Mouse (Mus musculus) G1E (cell line): Measurements from ENCODE around the gene Tnr.

Experiments used
- CTCF ChIP-seq: IDR thresholded peaks from 2 replicates; pipeline ENCODE4 v1.5.1; 2012; ENCODE audit warnings: low read depth, low read length, inconsistent platforms, mixed read lengths
- GATA1 ChIP-seq: IDR thresholded peaks from 2 replicates; pipeline ENCODE4 v1.6.1; 2012; ENCODE audit warnings: borderline replicate concordance, low read length, inconsistent platforms, mixed read lengths
- GATA2 ChIP-seq: IDR thresholded peaks from 2 replicates; pipeline ENCODE4 v1.6.1; 2012; ENCODE audit warnings: low read depth, low read length, inconsistent platforms, borderline replicate concordance
- POLR2AphosphoS5 ChIP-seq: IDR thresholded peaks from 2 replicates; pipeline ENCODE4 v1.6.1; 2012; ENCODE audit warnings: low read depth, low read length, inconsistent platforms; ENCODE audit not compliant: insufficient replicate concordance
- TAL1 ChIP-seq: conservative IDR thresholded peaks from 2 replicates; pipeline ENCODE4 v1.6.1; 2012; ENCODE audit warnings: low read depth, low read length, inconsistent platforms, mixed read lengths

DNA sequence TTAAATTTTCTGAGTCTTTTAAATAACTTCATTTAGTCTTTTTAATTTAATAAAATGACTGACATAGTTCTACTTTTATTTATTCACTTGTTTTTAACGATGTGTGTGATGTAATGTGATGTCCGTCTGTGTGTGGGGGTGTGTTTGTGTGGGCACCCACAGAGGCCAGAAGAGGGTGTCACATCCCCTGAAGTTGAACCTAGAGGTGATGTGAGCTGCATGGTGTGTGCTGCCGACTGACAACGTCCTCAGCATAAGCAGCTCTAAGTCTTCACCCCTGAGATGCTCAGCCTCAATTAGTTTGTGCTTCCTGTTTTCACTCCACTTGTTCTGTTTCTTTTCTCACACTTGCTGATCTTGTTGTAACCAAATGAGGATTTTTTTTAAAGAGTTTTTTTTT, 439.8 kb downstream of the Tnr start:
- TF ChIP-seq CTCF (no peak), GATA1 (no peak), TAL1 (no peak), POLR2AphosphoS5 (no peak), GATA2 (no peak)
